Mouse (Mus musculus): Measurements from ENCODE around the gene Flywch1.

DNA sequence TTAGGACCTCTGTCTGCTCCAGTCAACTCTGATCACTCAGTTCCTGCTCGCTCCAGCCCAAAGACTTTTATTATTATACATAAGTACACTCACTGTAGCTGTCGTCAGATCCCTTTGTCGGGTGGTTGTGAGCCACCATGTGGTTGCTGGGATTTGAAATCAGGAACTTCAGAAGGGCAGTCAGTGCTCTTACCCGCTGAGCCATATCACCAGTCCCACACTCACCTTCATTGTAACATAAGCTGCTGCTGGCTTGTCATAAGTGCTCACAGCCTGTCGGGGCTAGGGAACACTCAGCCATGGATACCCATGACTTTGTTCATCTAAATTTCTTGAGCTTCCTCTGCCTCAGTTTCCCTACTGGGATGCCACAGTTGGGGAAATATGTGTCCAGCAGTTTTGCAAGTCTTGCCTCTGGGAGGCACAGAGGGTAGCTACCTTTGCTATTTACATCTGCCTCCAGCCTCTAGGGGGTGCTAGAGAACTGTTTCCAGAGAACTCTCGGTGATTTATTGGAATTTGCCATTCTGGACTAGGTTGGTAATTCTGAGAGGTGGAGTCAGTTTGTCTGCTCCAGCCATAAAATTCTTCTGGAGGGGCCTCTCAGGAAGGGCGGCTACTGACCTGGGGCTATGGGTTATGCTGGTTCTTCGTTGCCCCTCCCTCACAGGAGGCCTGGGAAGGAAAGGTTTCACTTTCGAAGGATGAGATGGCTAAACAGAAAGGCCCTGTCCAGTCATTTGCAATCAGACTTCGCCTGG is 22.6 kb downstream of the Flywch1 start:
- TF ChIP-seq CTCF (IDR thresholded peaks at IDR 0.05; ENCODE audit: low read depth) = peak; percentile 87
- no peak for TF ChIP-seq EP300 (optimal IDR thresholded peaks at IDR 0.05)
